Mouse (Mus musculus): ENCODE measurements at regions not wholly inside any gene's neighbourhood (a gene's known extent, or its start where the extent isn't known, plus 50 kb on each side); places are given as distances from the start of the nearest gene placed in this dataset.
A peak's percentile ranks its signal among the peaks of the same experiment; 100 is the strongest.
"Not testable (repeated sequence)": the region's sequence is repeated elsewhere in the genome, so short reads cannot be mapped to it uniquely, and the experiment has no call there.

DNA sequence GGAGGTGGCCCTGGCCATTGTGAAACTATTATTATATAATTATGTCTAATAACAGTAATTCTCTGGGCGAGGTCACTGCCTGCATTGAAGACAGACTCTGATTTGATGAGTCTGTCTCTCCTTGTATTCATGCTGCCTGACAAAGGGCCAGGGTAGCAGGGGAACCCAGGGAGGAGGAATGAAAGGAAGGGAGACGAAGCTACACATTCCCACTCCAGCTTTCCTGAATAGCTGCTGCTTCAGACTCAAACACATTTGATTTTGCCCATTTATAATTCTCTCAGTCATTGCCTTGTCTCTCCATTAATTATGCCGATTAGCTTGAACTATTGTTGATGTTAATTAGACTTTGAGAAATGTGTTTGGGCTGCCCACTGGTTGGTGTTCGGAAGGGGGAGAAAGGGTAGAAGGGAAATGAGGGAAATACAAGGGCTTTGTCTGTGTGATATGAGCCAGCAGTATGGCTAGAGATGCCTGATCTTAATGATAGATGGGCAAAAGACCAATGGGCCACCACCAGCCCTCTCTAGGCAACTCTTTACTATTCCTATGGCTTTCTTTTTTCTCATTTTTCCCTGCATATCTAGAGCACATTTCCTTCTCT, 881.8 kb downstream of the Gm9195 start:
- DNase-seq, result no peak

DNA sequence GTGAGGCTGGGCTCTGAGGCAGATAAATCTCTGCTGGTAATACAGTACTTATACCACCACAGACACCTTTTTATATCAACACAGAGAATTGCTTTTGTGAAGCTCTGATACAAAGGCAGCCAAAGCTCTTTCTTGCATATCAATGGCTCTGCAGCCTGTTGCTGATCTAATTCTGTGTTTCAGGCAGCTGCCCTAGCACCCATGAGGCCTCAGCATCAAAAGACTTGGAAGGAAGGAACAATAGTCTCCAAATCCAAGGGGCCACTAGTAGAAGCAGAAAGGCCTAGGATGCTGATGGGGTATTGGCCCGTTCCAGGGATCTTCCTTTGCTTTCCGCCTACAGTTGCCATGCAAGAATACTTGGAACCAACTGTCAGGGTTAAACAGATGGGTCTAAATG, 887.9 kb downstream of the Gm9195 start:
- DNase-seq, result no peak

DNA sequence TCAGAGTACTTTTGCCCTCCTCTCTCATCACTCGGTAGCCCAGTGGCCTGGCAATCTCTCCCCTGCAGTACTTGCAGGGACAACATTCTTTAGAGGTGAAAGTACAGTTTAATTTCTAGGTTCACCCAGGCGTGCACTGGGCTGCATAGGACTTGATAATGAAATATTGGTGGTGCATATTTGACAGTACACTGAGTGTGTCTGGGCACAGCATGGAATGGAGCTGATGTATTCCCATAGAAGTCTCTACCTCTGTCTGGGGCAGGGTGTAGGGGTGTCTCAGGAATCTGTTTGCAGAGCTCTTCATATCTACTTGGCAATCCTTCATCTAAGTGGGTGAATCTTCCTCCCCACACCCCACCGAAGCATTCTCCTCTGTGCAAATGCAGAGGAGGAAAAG, 893.8 kb downstream of the Gm9195 start:
- no peak for DNase-seq

DNA sequence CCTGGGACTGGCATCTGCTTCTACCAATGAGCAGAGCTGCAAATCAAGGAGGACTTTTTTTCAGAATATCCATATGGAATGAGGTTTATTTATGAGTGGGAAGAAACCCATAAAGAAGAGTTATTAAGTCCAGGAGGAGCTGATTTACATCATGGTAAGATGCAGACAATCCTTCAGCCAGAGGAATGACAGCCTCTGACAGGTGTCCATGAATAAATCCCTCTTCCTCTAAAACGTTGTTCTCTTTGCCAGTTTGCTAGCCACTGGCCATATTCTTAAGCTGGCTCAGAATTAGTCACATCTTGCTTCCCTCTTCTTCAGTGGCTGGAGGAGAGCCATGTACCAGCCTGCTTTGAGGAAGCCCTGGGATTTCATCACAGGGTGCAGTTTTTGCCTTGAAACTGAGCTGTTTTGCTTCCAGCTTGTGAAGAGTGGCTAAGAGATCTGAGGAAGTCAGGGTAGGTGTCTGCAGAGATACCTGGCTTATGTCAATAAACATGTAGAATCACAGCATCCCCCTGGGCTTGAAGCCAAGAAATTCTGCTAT, 902.9 kb downstream of the Gm9195 start:
- DNase-seq, result no peak

DNA sequence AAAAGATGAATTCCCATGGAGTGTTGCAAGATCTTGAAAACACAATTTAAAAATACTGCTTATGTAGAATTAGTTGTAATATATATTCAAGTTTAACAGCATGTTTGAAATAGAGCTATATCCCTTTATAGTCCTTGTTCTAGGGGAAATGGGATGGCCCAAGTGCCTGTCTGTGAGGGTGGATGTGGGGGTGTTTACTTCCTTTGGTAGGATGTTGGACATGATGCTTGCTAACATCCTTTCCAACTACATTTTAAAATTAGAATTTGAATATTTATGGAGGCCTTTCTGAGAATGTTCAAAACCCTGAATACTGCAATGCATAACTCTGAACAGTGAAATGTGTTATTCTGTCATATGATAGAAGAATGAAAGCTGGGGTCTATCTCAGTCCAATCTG, 903.6 kb downstream of the Gm9195 start:
- no peak for DNase-seq

DNA sequence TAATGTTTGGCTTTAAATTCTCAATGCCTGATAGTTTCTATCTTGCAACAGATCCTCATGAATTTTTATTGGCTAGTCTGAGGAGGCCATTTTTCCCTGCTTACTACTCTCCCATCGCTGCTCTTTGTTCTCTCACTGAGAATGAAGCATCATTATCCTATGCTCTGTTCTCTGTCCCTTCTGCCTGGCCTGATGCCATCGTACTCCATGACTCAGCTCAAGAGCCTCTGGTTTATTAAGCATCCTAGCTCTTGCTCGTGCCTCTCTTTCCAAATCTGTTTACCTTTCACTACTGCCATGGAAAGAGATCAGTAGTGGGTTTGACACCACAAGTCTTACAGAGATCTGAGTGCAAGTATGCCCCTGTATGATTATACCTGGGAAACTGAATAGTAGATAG, 926.8 kb downstream of the Gm9195 start:
- DNase-seq, result no peak

DNA sequence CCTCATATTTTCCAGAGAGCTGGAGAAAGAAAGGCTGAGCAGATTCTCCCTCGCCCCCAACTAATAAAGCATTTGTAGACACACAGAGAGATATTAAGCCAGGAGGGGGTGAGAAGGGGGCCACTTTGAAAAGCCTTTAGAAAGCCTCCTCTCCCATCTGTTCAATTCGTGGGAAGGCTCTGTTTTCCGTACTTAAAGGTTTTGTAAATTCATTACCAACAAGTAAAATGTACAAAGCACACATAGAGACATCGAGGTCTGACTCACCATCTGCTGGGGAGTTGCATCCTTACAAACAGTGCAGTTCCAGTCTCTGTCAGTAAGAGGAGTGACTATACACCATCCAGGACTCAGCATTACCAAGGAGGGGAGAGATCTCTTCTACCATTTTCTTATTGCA, 929.7 kb downstream of the Gm9195 start:
- DNase-seq, result no peak

DNA sequence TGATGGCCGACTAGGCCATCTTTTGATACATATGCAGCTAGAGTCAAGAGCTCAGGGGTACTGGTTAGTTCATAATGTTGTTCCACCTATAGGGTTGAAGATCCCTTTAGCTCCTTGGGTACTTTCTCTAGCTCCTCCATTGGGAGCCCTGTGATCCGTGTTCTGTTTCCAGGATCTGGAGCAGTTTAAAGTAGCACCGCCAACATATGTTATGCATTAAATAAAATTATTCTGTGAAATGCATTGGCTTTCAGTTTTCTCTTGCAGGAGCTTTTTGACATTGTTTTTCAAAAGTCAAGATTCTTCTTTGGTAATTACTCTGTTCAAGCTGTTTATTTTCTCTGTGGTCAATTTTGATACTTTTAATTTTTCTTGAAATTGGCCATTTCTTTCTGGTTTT, 937.3 kb downstream of the Gm9195 start:
- DNase-seq, result not testable (repeated sequence)

DNA sequence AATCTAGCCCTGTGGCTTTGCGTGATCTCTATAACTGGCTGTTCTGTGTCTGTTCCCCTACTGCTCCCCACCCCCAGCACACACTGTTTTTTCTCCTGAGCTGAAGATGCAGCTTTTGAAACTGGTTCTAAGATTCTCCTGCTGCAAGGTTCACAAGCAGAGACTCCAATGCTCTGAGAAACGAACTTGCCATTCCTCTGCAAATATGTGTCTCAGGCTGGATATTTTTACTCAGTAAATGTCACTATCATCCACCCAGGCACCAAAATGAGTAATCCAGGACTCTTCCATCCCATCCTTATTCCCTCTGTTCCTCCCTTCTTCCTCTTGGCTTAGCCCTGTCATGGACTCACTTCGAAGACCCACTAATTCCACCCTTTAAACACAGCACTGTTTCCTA, 943.9 kb upstream of the Fam160b2 start:
- DNase-seq, result no peak

DNA sequence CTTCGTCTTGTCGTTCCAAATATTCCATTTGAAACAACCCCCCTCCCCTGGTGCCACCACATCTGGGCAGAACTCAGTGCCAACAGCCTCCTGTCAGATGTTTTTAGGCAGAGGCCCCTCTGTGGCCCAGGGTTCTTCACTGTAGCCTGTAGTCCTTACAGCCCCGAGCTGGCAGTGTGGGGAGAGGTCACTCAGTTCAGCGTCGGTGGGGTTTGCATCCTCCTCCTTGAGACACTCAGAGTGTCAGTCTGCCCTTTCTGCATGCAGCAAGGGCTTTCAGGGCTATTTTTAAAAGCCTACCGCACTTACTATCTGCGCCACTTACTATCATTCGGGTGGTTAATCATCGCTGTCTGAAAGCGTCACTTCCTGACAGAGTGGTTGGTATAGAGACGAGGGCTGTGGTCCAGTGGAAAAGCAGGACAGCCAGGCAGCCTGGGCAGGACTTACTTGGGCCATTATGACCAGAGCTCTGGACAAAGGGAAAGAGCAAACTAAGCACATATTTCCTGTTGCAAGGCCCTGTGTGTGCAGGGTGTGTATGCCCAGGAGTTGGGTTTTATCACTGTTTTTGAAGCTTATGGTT, 932.5 kb upstream of the Fam160b2 start:
- no peak for DNase-seq

DNA sequence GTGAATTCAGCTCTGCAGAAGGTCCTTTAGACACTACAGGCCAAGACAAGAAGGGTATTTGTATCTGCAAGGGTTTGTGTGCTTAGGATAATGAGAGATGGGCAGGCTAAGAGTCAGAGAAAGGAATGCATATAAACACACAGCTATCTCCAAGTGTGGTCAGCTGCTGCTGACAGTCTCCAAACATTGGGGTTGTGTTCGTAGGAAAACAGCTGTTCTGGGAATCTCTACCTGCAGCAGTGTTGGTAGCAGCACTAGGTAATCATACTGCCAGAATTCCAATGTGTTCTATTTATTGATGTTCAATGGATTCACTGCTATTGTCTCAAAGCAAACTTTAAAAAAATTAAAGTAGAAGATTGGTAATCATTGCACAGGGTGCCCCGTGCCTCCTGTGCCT, 931.7 kb upstream of the Fam160b2 start:
- DNase-seq, result no peak

DNA sequence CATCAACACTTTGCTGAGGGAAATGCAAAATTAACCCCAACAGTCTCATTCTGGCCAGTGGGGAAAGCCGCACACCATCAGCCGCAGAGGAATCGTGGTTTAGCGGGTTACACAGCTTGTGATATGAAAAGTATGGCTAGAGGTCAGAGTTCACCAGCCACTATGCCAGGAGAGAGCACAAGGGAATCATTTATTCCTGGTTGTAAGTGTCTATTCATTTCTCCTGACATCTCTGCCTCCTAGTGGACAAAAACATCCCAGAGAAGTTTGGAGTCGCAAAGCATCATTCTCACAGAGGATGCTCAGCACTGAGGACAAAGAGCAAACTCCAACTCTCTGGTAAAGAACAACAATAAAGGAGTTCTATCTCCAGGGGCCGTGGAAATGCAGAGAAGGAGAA, 930.8 kb upstream of the Fam160b2 start:
- DNase-seq, result no peak

DNA sequence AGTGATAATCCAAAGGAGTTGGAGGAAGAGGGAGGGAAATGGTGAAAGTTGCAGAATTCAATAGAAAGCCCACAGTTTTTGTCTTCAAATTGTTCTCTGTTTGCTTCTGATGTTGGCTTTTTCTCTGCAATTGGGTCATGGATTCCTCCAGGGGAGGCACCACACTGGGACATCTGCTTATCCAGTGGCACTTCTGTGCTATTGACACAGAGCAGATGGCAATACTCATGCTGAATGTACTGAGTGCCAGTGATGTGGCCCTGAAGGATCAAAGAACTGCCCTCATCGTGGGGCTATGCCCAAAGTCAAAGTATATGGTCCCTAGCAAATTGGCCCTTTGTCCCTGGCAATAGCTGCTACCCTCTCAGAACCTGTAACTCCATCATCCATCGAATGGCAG, 918.9 kb upstream of the Fam160b2 start:
- DNase-seq, result peak; percentile 23

DNA sequence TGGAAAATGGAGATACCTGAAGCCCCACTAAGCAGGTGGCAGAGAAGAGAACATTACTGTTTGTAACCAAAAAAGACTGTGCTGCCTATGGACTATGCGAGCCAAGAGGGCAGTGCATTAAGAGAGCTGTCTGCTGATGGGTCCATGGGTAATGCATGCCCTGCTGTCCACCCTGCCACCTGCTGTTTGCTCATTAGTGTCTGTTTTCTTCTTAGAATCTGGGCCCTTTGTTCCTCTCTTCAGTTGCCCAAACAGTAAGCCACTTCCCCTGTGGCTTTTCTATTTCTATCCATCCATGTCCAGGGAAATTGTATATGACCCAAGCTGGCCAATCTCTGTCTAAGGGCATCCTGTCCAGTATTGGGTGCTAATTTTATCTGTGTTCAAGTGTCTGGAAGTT, 901.2 kb upstream of the Fam160b2 start:
- no peak for DNase-seq

DNA sequence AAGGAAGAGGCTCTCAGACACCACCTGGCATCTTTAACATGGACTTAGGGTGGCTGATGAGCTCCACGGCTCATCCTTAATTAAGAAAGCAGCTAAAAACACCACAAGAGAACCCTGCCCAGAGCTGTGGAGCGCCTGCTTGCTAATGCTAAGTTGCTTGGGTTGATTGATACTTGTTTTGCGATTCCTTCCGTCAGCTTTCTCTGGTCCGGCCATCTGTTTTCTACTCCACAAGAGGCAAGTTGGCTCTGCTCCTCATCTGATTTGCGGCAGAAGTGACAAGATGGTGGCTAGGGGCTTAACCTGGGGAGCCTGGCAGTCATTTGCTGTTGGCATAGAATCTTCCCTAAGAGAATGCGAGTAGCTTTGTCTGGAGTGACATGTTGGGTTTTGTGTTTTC, 891.6 kb upstream of the Fam160b2 start:
- DNase-seq, result no peak

DNA sequence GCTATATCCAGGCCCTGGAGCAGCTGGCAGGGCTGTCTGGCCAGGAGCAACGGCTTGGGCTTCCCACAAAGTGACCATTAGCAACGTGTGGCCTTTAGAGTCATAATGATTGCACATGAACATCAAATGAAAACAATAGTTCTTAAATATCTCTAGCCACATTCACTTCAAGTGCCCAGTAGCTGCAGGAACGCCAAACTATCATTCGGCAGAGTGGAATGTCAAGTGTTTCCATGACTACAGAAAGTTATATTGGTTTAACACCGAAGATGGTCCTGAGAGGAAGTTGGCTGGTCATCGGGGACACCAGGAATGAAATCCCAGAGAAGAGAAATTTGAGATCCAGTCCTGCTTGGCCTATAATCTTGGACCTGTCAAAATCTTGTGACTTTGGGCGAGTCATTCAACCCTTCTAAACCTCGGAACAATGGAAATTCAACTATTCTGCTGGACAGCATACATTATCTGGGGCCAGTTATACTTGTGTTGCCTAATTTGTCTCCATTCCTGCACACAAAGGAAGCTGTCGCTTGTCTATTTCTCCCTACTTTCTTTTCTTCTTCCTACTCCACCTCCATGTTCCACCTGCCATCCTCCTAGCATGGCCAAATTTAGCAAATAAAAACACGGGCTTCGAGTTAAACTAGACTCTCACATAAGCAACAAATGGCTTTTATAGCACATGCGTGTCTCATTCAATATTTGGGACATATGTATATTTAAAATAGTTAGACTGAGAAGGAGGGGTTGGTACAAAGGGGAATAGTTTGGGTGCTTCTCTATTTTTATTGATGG, 886.7 kb upstream of the Fam160b2 start:
- DNase-seq, result no peak

DNA sequence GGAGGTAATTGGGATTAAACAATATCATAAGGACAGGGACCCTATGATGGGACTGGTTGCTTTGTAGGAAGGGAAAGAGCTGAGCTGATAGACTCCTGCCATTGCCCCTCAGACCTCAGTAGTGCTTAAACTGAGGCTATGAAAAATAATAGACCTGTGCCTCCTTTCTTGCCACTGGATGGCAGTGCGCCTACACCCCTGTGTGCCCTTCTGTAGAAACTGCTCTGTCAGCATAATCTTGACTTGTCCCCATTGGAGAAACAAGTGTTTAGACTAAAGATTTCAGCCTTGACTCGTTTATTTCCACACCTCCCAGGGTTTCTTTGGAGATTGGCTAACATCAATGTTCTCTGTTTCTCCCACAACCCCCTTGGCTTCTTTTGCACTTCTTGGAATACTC, 876.0 kb upstream of the Fam160b2 start:
- DNase-seq, result no peak

DNA sequence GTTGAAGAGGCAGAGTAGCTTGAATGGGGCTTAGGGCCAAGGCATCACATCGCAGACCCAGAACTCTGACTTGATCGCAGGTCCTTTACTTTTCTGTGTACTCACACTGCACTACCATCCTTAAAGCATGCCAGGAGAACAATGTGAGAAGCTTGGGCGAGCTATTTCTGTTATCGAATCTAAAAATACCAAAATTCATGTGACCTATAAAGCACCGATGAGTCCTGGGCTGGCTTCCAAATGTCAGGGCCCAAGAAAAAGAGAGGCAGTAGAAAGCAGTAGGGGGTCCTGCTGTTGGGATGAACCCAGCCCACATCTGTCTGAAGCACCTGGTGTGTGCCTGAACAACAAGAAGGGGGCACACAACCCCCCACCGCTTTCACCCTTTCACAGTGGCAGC, 874.3 kb upstream of the Fam160b2 start:
- peak; percentile 3 for DNase-seq

DNA sequence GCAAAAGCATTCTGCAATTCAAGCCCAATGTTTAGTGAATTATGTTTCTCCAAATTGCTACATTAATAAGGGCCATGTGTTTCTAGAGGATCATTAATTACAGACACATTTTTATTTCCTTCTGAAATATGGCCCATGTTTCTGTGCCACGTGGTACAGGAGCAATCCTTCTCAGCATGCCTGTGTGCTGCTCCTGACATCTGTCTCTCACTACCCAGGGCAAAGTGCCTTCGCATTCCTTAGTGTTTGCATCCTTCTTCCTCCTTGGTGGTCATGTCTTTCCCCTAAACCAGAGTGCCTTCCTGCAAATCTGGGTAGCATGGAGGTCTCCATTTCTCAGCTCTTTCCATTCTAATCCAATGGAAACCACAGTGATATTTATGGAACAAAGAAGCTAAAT, 832.7 kb upstream of the Fam160b2 start:
- no peak for DNase-seq

All from cerebellum, adult 11 months (tissue).